Mouse (Mus musculus) kidney, embryonic 16.5 days (tissue): Measurements from ENCODE around the gene Galk2. TPM values are rescaled to one million over a fixed set of nuclear protein-coding genes. Genes with fewer than 3 reads are reported as not detected.

ENCODE experiments used
- ATAC-seq: fragments of 200-750 bp; cut with Nextera tagmentation; 2 replicates; pipeline ENCODE4 v1.8.0; 2017; ENCODE audit warnings: moderate TSS enrichment; ENCODE audit not compliant: low FRiP score, low TSS enrichment
- H3K27ac ChIP-seq: fragments of 300-500 bp; sonication (generic); 2 replicates; pipeline ENCODE4 v1.5.1; 2014; ENCODE audit warnings: low read length
- H3K27me3 ChIP-seq: fragments of 300-500 bp; sonication (generic); 2 replicates; pipeline ENCODE4 v1.6.1; 2014; ENCODE audit warnings: low read length, control low read depth, mixed read lengths; ENCODE audit not compliant: insufficient read depth
- H3K36me3 ChIP-seq: fragments of 300-500 bp; sonication (generic); 2 replicates; pipeline ENCODE4 v1.6.1; 2014; ENCODE audit warnings: low read length, control low read depth, mixed read lengths; ENCODE audit not compliant: insufficient read depth
- H3K4me1 ChIP-seq: fragments of 300-500 bp; sonication (generic); 2 replicates; pipeline ENCODE4 v1.6.1; 2014; ENCODE audit warnings: low read length, control low read depth, mixed read lengths; ENCODE audit not compliant: insufficient read depth
- H3K4me2 ChIP-seq: fragments of 300-500 bp; sonication (generic); replicated peaks from 2 replicates; pipeline ENCODE4 v1.6.1; 2014; ENCODE audit warnings: low read depth, low read length
- H3K4me3 ChIP-seq: fragments of 300-500 bp; sonication (generic); 2 replicates; pipeline ENCODE4 v1.5.1; 2014; ENCODE audit warnings: mild to moderate bottlenecking, low read length
- H3K9ac ChIP-seq: fragments of 300-500 bp; sonication (generic); replicated peaks from 2 replicates; pipeline ENCODE4 v1.6.1; 2014; ENCODE audit warnings: low read length
- H3K9me3 ChIP-seq: fragments of 300-500 bp; sonication (generic); 2 replicates; pipeline ENCODE4 v1.6.1; 2016; ENCODE audit warnings: low read length, control low read depth
- WGBS: fragments of 180-500 bp; shearing (Covaris S2); extraction: QIAGEN DNeasy Blood & Tissue Kit; methylation state at CpG from one replicate; pipeline ENCODE4 v1.1.7; 2014; 5-methylcytosine and 5-hydroxymethylcytosine counted together
- polyA plus RNA-seq: library from polyadenylated mRNA; unstranded; fragments of >200 nt; fragmentation: Nextera tagmentation; extraction: Ambion mirVana; gene quantifications from 2 replicates; pipeline ENCODE4 v1.2.1, GENCODE M21; 2015

Galk2 gene
- polyA plus RNA-seq, 1 experiment from 2014 or later = 64.6 TPM

DNA sequence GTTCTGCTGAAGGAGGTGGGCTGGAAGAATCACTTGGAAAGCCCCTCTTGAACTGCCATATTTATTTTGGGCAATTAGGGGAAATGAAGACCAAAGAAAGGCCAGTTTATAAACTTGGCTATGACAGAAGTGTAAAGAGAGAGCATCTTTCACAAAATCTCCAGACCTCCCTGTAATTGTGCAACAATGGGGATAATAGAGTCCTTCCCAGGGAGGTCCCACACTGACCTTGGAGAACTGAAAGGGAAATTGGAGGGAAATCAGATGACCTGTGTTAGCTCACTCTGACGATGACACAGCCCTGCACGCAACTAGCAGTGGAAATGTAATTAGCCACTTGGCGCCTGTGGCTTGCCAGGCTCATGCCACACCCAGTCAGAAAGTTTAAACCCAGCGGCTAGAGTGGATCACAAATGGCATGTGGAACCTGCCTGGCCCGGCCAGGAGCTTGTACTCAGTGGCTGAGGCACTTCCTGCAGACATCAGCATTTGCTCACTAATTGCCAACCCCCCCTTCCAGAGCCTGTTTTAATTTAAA lies 117.0 kb downstream of the Galk2 start:
- ATAC-seq = 0 out of 2 replicates have a peak, but pooled peaks have one; percentile 35
- H3K4me3 ChIP-seq = no peak overlapping the region
- WGBS = 37% methylated on average over 5 of the region's 5 CpGs

DNA sequence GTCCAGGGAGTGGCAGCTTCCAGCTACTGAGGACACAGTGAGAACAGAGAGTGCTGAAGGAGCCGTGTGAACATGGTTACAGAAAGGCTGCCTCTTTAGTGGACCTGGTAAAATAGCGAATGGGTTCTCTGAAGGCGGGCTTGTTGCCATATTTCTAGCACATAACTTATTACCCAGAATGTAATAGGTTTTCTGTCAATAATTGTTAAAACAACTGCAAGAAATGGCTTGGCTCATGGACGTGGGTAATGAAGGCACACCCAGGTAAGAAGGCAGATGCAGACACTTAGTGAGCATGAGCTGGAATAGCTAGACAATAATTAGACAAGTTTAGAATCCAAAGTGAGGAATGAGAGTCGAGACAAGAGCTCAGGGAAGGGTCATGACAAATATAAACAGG lies 143.4 kb downstream of the Galk2 start:
- Histone ChIP-seq H3K27me3 (no peaks in the 10 kb centered on the region), H3K27ac (no peak overlapping the region), H3K4me2 (no peak overlapping the region), H3K4me1 (no peaks in the 10 kb centered on the region), H3K9me3 (no peaks in the 10 kb centered on the region), H3K9ac (no peak overlapping the region), H3K36me3 (no peaks in the 10 kb centered on the region), H3K4me3 (no peak overlapping the region)
- WGBS = 72% methylated on average over 5 of the region's 5 CpGs
- ATAC-seq = no peak

More for the DNA sequence above, 117.0 kb downstream of the Galk2 start:
- H3K9me3 ChIP-seq = no peaks in the 10 kb centered on the region
- no peak overlapping the region for H3K27ac ChIP-seq
- H3K9ac ChIP-seq = no peak overlapping the region
- peaks cover 14% of the 10 kb centered on the region for H3K4me1 ChIP-seq
- no peak overlapping the region for H3K4me2 ChIP-seq
- H3K27me3 ChIP-seq = no peaks in the 10 kb centered on the region
- peaks cover 12% of the 10 kb centered on the region for H3K36me3 ChIP-seq

DNA sequence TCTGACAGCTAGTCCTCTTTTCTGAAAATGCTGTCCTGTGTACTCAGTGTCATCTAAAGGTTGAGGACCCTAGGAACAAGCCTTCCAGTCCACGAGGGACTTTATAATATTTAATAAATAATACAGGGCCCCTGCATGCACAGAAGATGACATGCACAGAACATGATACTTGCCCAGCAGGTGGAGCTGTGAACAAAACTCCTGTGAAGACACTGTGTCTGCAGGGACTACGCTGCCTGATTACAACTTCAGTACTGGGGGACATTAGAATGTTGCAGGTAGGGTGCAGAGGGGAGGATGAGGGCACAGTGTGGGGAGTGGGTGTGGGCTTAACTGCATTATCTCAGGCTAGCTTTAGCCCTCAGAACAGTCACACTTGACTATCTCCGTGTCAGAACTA lies 147.2 kb downstream of the Galk2 start:
- H3K9me3 ChIP-seq = no peaks in the 10 kb centered on the region
- H3K4me2 ChIP-seq = no peak overlapping the region
- peak; percentile 63; the same call in 1 of the 2 replicates for ATAC-seq
- H3K9ac ChIP-seq = no peak overlapping the region
- no peaks in the 10 kb centered on the region for H3K36me3 ChIP-seq
- WGBS = 42% methylated on average over 3 of the region's 3 CpGs
- H3K27ac ChIP-seq = no peak overlapping the region
- H3K4me3 ChIP-seq = no peak overlapping the region
- no peaks in the 10 kb centered on the region for H3K4me1 ChIP-seq
- H3K27me3 ChIP-seq = no peaks in the 10 kb centered on the region

DNA sequence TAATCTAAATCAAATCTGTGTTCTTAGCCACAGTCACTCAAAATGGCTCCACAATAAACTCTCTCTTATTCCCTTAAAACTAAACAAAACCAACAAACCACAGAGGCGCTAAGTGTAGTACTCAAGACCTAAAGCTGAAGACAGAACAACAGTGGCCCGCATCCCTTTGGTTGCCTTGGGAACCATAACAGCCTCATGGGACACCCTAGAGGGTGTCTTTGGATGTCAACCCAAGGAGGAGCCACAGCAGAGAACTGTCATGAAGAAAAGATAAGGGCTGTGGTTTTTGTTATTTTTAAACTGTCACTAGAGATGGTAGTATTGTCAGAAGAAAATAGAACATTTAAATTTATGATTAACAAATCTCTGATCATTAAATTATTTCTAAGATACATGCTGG lies 147.8 kb downstream of the Galk2 start:
- no peak overlapping the region for H3K4me2 ChIP-seq
- no peaks in the 10 kb centered on the region for H3K9me3 ChIP-seq
- H3K36me3 ChIP-seq = no peaks in the 10 kb centered on the region
- H3K4me1 ChIP-seq = no peaks in the 10 kb centered on the region
- no peak overlapping the region for H3K27ac ChIP-seq
- WGBS = 84% methylated on average over 2 of the region's 2 CpGs
- H3K9ac ChIP-seq = no peak overlapping the region
- no peaks in the 10 kb centered on the region for H3K27me3 ChIP-seq
- ATAC-seq = no peak
- H3K4me3 ChIP-seq = no peak overlapping the region

GRCm38 (mm10) chr2:126014989-126015710 lies 156.2 kb downstream of the Galk2 start:
- H3K9ac ChIP-seq = no peak overlapping the region
- H3K27me3 ChIP-seq = no peaks in the 10 kb centered on the region
- H3K27ac ChIP-seq = no peak overlapping the region
- no peaks in the 10 kb centered on the region for H3K36me3 ChIP-seq
- ATAC-seq = no peak
- no peaks in the 10 kb centered on the region for H3K4me1 ChIP-seq
- no peak overlapping the region for H3K4me2 ChIP-seq
- no peak overlapping the region for H3K4me3 ChIP-seq
- H3K9me3 ChIP-seq = no peaks in the 10 kb centered on the region
- WGBS = 72% methylated on average over 12 of the region's 12 CpGs

DNA sequence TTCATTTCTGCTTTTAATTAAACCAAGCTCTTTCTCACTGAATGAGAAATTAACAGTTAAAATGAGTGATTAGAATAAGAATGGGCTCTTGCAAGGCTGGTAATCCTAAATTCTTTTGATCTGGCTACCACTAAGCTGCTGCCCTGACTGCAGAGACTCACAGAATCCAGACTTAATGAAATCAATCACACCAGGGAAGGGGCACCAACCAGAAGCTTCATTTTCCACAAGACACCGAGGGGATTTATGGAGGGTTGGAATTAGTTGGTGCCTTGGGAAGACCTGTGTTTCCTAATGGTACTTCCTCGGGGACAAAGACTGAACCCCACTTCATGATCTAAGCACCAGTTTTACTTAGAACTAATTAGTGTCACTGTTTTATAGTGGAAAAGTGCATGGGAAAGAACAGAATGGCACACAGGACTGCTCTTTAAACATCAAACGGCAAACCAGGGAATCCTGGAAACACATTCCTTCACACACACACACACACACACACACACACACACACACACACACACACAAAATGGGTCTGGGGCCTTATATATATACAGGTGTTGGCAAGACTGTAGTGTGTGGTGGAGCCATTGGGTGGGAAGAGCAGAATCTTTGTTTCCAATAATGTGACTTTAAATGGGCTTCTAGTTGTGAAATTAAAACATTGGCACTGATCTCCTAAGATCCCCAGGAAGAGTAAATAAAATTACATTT lies 157.0 kb downstream of the Galk2 start:
- H3K9me3 ChIP-seq = no peaks in the 10 kb centered on the region
- ATAC-seq = no peak
- H3K4me3 ChIP-seq = no peak overlapping the region
- H3K9ac ChIP-seq = no peak overlapping the region
- no peak overlapping the region for H3K4me2 ChIP-seq
- H3K27ac ChIP-seq = no peak overlapping the region
- no peaks in the 10 kb centered on the region for H3K4me1 ChIP-seq
- WGBS = 55% methylated on average over 3 of the region's 3 CpGs
- no peaks in the 10 kb centered on the region for H3K36me3 ChIP-seq
- H3K27me3 ChIP-seq = no peaks in the 10 kb centered on the region

DNA sequence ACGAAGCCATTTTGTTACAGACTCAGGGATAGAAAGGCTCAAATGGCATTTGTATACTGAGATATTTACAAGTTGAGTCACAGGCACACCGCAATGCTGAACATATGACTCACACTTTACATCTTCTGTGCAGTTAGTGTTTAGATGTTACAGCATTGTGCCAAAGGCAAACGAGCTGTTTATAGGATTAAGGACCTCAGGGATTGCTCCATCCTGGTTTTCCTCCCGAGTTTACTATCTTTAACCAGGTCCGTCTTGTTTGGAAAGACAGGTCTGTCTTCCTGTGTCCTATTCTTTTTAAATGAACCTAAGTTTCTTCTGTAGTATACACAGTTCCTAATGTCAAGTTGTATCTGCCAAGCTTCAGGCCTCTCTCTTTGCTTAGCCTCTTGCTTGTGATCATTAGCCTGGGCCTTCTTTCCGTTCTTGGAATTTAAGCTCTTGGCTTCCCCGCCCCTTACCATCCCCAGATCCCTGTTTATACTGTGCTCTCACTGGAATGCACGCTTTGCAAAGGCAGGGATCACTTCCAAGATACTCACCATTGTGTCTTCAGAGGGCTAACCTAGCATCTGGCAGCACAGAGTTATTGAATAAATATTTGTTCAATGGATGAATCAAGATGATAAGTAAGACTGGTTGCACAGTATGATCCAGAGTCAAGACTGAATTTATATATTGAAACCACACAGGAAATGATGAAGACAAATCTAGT lies 172.4 kb downstream of the Galk2 start:
- no peak for ATAC-seq
- H3K27ac ChIP-seq = no peak overlapping the region
- 68% methylated on average over 8 of the region's 8 CpGs for WGBS

GRCm38 (mm10) chr2:126033114-126033972 lies 174.4 kb downstream of the Galk2 start:
- H3K27ac ChIP-seq = no peak overlapping the region
- ATAC-seq = 0 out of 2 replicates have a peak, but pooled peaks have one; percentile 15
- no peaks in the 10 kb centered on the region for H3K4me1 ChIP-seq
- no peak overlapping the region for H3K4me3 ChIP-seq
- H3K9me3 ChIP-seq = no peaks in the 10 kb centered on the region
- 74% methylated on average over 8 of the region's 8 CpGs for WGBS
- no peak overlapping the region for H3K4me2 ChIP-seq
- no peak overlapping the region for H3K9ac ChIP-seq
- no peaks in the 10 kb centered on the region for H3K27me3 ChIP-seq
- no peaks in the 10 kb centered on the region for H3K36me3 ChIP-seq

More for the DNA sequence above, 172.4 kb downstream of the Galk2 start:
- H3K9me3 ChIP-seq = no peaks in the 10 kb centered on the region
- no peaks in the 10 kb centered on the region for H3K4me1 ChIP-seq
- H3K4me3 ChIP-seq = no peak overlapping the region
- H3K27me3 ChIP-seq = no peaks in the 10 kb centered on the region
- no peak overlapping the region for H3K4me2 ChIP-seq
- H3K36me3 ChIP-seq = no peaks in the 10 kb centered on the region
- H3K9ac ChIP-seq = no peak overlapping the region
